ENCODE assay signal across 18 mouse cellular contexts in the genomic region with DNA sequence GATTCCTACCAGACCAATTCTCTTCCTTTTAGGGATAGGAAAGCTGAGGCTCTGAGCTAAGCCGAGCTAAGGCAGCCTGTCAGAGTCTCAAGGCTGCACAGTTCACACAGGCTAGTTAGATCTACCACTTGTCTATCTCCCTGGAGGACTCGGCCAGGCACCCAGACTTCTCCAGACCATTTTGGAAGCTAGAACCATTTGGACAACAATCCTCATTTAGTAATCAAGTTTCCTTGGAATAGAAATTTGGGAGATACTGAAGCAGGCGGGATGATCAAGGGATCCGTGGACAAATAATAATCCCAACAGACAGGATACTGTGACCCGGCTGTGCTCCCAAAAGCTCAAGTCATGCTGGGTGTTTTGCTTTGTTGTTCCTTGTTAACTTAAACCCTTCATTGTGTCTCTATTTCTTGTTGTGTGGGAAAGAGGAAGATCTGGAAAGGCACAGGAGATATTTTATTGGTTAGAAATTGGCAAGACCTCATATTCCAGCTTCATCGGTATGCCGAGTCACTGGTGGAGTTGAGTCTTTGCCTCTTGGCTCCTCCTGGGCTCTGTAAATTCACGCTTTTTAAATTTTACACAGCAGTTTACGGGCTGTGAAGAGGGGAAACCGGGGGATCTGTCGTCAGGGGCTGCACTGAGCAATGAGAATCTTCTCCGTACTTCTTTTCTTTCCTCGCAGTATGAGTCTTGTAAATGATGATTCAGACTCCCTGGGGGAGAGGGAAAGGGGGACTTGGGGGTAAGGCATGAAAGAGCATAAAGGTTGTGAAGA.
DNase-seq lines count a peak whose midpoint lies in the region; ATAC-seq lines count a peak whose summit lies in the region.
"Had no signal": no experiment of that assay in that cellular context is flagged by ENCODE, and none has a peak within 500 bp of the region (broad histone marks: within the 10 kb centered on the region; RNA-seq: fewer than 3 reads in every experiment).

No protein-coding gene starts in this region.

- WGBS in forebrain, embryonic 14.5 days, result 68% methylated on average over 13 of the region's 13 CpGs
- WGBS in forebrain, embryonic 15.5 days, result 65% methylated on average over 13 of the region's 13 CpGs
- WGBS in limb, embryonic 13.5 days, result 47% methylated on average over 13 of the region's 13 CpGs
- 77% methylated on average over 13 of the region's 13 CpGs for WGBS in limb, embryonic 10.5 days
- 28% methylated on average over 13 of the region's 13 CpGs for WGBS in midbrain, embryonic 14.5 days
- 30% methylated on average over 13 of the region's 13 CpGs for WGBS in midbrain, embryonic 13.5 days

- no peak overlapping the region for H3K4me3 ChIP-seq in forebrain, embryonic 14.5 days (ENCODE audit: low read depth, low read length)
- H3K4me3 ChIP-seq in forebrain, embryonic 15.5 days, result no peak overlapping the region
- H3K4me3 ChIP-seq in limb, embryonic 13.5 days, result no peak overlapping the region
- no peak overlapping the region for H3K4me3 ChIP-seq in limb, embryonic 10.5 days
- no peak overlapping the region for H3K4me3 ChIP-seq in midbrain, embryonic 14.5 days (replicated peaks; ENCODE audit: low read depth, low read length)
- no peak overlapping the region for H3K4me3 ChIP-seq in midbrain, embryonic 13.5 days (replicated peaks)
- H3K4me3 ChIP-seq: embryonic facial prominence, embryonic 10.5 days; forebrain, embryonic 13.5 days; heart, embryonic 13.5 days had no signal

- no peaks in the 10 kb centered on the region for H3K4me1 ChIP-seq in forebrain, embryonic 14.5 days (ENCODE audit: control insufficient read depth, insufficient read depth, low read length)
- H3K4me1 ChIP-seq in forebrain, embryonic 15.5 days, result no peaks in the 10 kb centered on the region
- H3K4me1 ChIP-seq in limb, embryonic 13.5 days, result peaks cover 29% of the 10 kb centered on the region
- H3K4me1 ChIP-seq in limb, embryonic 10.5 days, result no peaks in the 10 kb centered on the region; the same call in 1 of the 2 replicates
- H3K4me1 ChIP-seq in midbrain, embryonic 14.5 days (ENCODE audit: control insufficient read depth, insufficient read depth, low read length), result peaks cover 7% of the 10 kb centered on the region; the same call in 1 of the 2 replicates
- H3K4me1 ChIP-seq in midbrain, embryonic 13.5 days (replicated peaks), result peaks cover 7% of the 10 kb centered on the region; the same call in 1 of the 2 replicates
- H3K4me1 ChIP-seq: forebrain, embryonic 13.5 days had no signal

- no peaks in the 10 kb centered on the region for H3K9me3 ChIP-seq in forebrain, embryonic 14.5 days (replicated peaks; ENCODE audit: control insufficient read depth, low read length)
- no peaks in the 10 kb centered on the region for H3K9me3 ChIP-seq in forebrain, embryonic 15.5 days
- no peaks in the 10 kb centered on the region for H3K9me3 ChIP-seq in limb, embryonic 13.5 days
- no peaks in the 10 kb centered on the region for H3K9me3 ChIP-seq in limb, embryonic 10.5 days (replicated peaks)
- no peaks in the 10 kb centered on the region for H3K9me3 ChIP-seq in midbrain, embryonic 14.5 days (ENCODE audit: control insufficient read depth, low read length)
- H3K9me3 ChIP-seq in midbrain, embryonic 13.5 days, result no peaks in the 10 kb centered on the region
- H3K9me3 ChIP-seq: embryonic facial prominence, embryonic 10.5 days; forebrain, embryonic 13.5 days; G1E; heart, embryonic 13.5 days had no signal

- no peak overlapping the region for H3K27ac ChIP-seq in forebrain, embryonic 14.5 days (ENCODE audit: low read depth, low read length)
- H3K27ac ChIP-seq in forebrain, embryonic 15.5 days (replicated peaks), result no peak overlapping the region
- no peak overlapping the region for H3K27ac ChIP-seq in limb, embryonic 13.5 days
- H3K27ac ChIP-seq in limb, embryonic 10.5 days, result no peak overlapping the region
- H3K27ac ChIP-seq in midbrain, embryonic 14.5 days (replicated peaks; ENCODE audit: low read depth, low read length), result no peak overlapping the region
- H3K27ac ChIP-seq in midbrain, embryonic 13.5 days, result no peak overlapping the region
- H3K27ac ChIP-seq: embryonic facial prominence, embryonic 10.5 days; forebrain, embryonic 13.5 days; heart, embryonic 13.5 days had no signal

- ATAC-seq in forebrain, embryonic 14.5 days, result no peak
- ATAC-seq in forebrain, embryonic 15.5 days (replicated peaks), result no peak
- peak; percentile 75; the same call in 1 of the 2 replicates for ATAC-seq in limb, embryonic 13.5 days (ENCODE audit: low FRiP score, low read depth)
- ATAC-seq in midbrain, embryonic 14.5 days (ENCODE audit: low FRiP score, low TSS enrichment), result no peak
- ATAC-seq in midbrain, embryonic 13.5 days, result no peak
- ATAC-seq: CD4-positive, CD25-positive, alpha-beta regulatory T cell, adult 4 months; forebrain, embryonic 13.5 days had no signal

- H3K9ac ChIP-seq in forebrain, embryonic 14.5 days (ENCODE audit: low read length), result no peak overlapping the region
- H3K9ac ChIP-seq in forebrain, embryonic 15.5 days (replicated peaks), result no peak overlapping the region
- no peak overlapping the region for H3K9ac ChIP-seq in limb, embryonic 13.5 days
- H3K9ac ChIP-seq in midbrain, embryonic 14.5 days (replicated peaks; ENCODE audit: low read length), result no peak overlapping the region
- no peak overlapping the region for H3K9ac ChIP-seq in midbrain, embryonic 13.5 days (replicated peaks)
- H3K9ac ChIP-seq: forebrain, embryonic 13.5 days; heart, embryonic 13.5 days had no signal

- H3K27me3 ChIP-seq in forebrain, embryonic 14.5 days (replicated peaks; ENCODE audit: control insufficient read depth, insufficient read depth, low read length), result no peaks in the 10 kb centered on the region
- no peaks in the 10 kb centered on the region for H3K27me3 ChIP-seq in forebrain, embryonic 15.5 days
- H3K27me3 ChIP-seq in limb, embryonic 13.5 days, result peaks cover 6% of the 10 kb centered on the region; the same call in 1 of the 2 replicates
- H3K27me3 ChIP-seq in limb, embryonic 10.5 days (ENCODE audit: low read depth, poor library complexity, severe bottlenecking), result no peaks in the 10 kb centered on the region
- no peaks in the 10 kb centered on the region for H3K27me3 ChIP-seq in midbrain, embryonic 14.5 days (ENCODE audit: control insufficient read depth, insufficient read depth, low read length)
- 0 out of 2 replicates have a peak, but pooled peaks cover 2% of the 10 kb centered on the region for H3K27me3 ChIP-seq in midbrain, embryonic 13.5 days
- H3K27me3 ChIP-seq: forebrain, embryonic 13.5 days; heart, embryonic 13.5 days had no signal

- DNase-seq in forebrain, embryonic 14.5 days (ENCODE audit: low spot score), result peak; percentile 5
- DNase-seq in limb, embryonic 10.5 days (ENCODE audit: low spot score), result no peak
- peak; percentile 21 for DNase-seq in midbrain, embryonic 14.5 days
- no peak for DNase-seq in left cerebral cortex, adult 8-10 months (ENCODE audit: low spot score in 2 of 2)
- DNase-seq: adrenal gland, adult 8-10 months; adrenal gland, postnatal 36 days; B cell, adult 2 months; cerebellum, postnatal 10 days; gastrocnemius, postnatal 10 days; heart, postnatal 36 days had no signal

- no peak overlapping the region for H3K4me2 ChIP-seq in forebrain, embryonic 14.5 days (ENCODE audit: low read length)
- no peak overlapping the region for H3K4me2 ChIP-seq in forebrain, embryonic 15.5 days (replicated peaks)
- no peak overlapping the region; the same call in 1 of the 2 replicates for H3K4me2 ChIP-seq in limb, embryonic 13.5 days (replicated peaks)
- H3K4me2 ChIP-seq in midbrain, embryonic 14.5 days (ENCODE audit: low read length), result no peak overlapping the region
- H3K4me2 ChIP-seq in midbrain, embryonic 13.5 days (replicated peaks), result no peak overlapping the region
- H3K4me2 ChIP-seq: forebrain, embryonic 13.5 days; heart, embryonic 13.5 days had no signal

- H3K36me3 ChIP-seq in forebrain, embryonic 14.5 days (ENCODE audit: control insufficient read depth, insufficient read depth, low read length), result no peaks in the 10 kb centered on the region
- no peaks in the 10 kb centered on the region for H3K36me3 ChIP-seq in forebrain, embryonic 15.5 days
- no peaks in the 10 kb centered on the region for H3K36me3 ChIP-seq in limb, embryonic 13.5 days
- H3K36me3 ChIP-seq in limb, embryonic 10.5 days, result no peaks in the 10 kb centered on the region
- H3K36me3 ChIP-seq in midbrain, embryonic 14.5 days (ENCODE audit: control insufficient read depth, insufficient read depth, low read length), result no peaks in the 10 kb centered on the region
- H3K36me3 ChIP-seq in midbrain, embryonic 13.5 days, result no peaks in the 10 kb centered on the region
- H3K36me3 ChIP-seq: embryonic facial prominence, embryonic 10.5 days; G1E; heart, embryonic 13.5 days had no signal

Comparison
In these comparisons a context has a peak if more than half of its experiments do, and no peak if none do; other contexts are left out.
1. DNase-seq: peak in forebrain, embryonic 14.5 days (single experiment) and midbrain, embryonic 14.5 days (single experiment); none in limb, embryonic 10.5 days (single experiment) and left cerebral cortex, adult 8-10 months (0 of 2).